ENCODE assay signal across 23 mouse cellular contexts in the genomic region with DNA sequence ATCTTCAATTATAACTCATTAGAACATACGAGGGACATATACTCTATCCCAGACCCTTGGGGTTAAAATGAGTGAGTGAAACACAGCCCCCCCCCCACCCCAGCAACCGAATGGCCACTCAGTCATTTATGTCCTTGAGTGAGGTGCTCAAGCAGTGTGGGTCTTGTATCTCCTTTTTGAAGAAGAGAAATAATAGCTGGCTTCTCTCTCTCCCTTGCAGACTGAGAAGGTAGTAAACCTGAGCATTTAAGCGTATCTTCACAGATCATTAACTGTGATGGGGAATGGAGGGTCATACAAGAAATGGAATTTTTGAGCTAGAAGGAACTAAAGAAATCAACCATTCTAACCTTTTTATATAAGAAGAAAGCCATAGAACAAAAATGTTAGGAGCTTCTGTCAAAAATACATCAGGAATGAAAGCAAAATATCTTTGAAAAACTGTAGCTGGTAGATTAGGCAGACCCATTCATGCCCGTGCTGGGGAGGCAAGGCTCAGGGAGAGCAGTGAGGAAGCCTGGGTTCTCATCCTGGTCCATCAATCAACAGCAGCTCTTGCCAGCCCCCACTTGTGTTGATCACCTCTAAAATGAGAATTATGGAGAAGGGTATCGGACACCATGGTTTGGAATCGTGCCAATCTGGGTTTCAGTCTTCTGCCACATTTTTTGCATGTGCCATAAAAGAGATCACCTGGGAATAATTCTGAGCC.
"Had no signal": no experiment of that assay in that cellular context is flagged by ENCODE, and none has a peak within 500 bp of the region (broad histone marks: within the 10 kb centered on the region; RNA-seq: fewer than 3 reads in every experiment).

No protein-coding gene starts in this region.

- H3K4me2 ChIP-seq: heart, embryonic 11.5 days; heart, embryonic 13.5 days; heart, embryonic 15.5 days; hindbrain, embryonic 13.5 days; hindbrain, embryonic 15.5 days; limb, embryonic 13.5 days; limb, embryonic 15.5 days; liver, embryonic 12.5 days had no signal

- H3K4me3 ChIP-seq: heart, adult 2 months; heart, embryonic 13.5 days; heart, embryonic 15.5 days; hindbrain, embryonic 13.5 days; hindbrain, embryonic 15.5 days; limb, embryonic 13.5 days; limb, embryonic 15.5 days; liver, embryonic 12.5 days had no signal

- H3K27me3 ChIP-seq: heart, embryonic 13.5 days; heart, embryonic 15.5 days; hindbrain, embryonic 13.5 days; hindbrain, embryonic 15.5 days; limb, embryonic 13.5 days; limb, embryonic 15.5 days; liver, embryonic 12.5 days had no signal

- H3K27ac ChIP-seq: heart, adult 2 months; heart, embryonic 13.5 days; heart, embryonic 15.5 days; hindbrain, embryonic 13.5 days; hindbrain, embryonic 15.5 days; hindbrain, postnatal 0 days; limb, embryonic 13.5 days; limb, embryonic 15.5 days; liver, embryonic 12.5 days; liver, embryonic 14.5 days had no signal

- H3K4me1 ChIP-seq: hindbrain, embryonic 15.5 days; limb, embryonic 13.5 days; limb, embryonic 15.5 days; liver, embryonic 12.5 days had no signal

- H3K9me3 ChIP-seq: heart, embryonic 13.5 days; heart, embryonic 15.5 days; hindbrain, embryonic 13.5 days; hindbrain, embryonic 15.5 days; limb, embryonic 13.5 days; limb, embryonic 15.5 days; liver, embryonic 12.5 days had no signal

- ATAC-seq: hindbrain, postnatal 0 days; intestine, embryonic 16.5 days; liver, embryonic 12.5 days had no signal

- H3K36me3 ChIP-seq: heart, embryonic 13.5 days; heart, embryonic 15.5 days; hindbrain, embryonic 13.5 days; hindbrain, embryonic 15.5 days; limb, embryonic 13.5 days; limb, embryonic 15.5 days; liver, embryonic 12.5 days had no signal

- H3K9ac ChIP-seq: heart, embryonic 13.5 days; heart, embryonic 15.5 days; hindbrain, embryonic 13.5 days; hindbrain, embryonic 15.5 days; limb, embryonic 13.5 days; limb, embryonic 15.5 days; liver, embryonic 12.5 days; liver, embryonic 14.5 days had no signal

- DNase-seq: gastrocnemius, postnatal 14 days; gastrocnemius, postnatal 36 days; heart, adult 11 months; heart, adult 2 months; heart, postnatal 14 days; heart, postnatal 36 days; kidney, adult 11 months; kidney, adult 8-10 months; kidney, postnatal 14 days; layer of hippocampus, adult 9-11 months; layer of hippocampus, postnatal 36 days; left cerebral cortex, postnatal 4 days had no signal
